Mouse (Mus musculus) spleen, postnatal 14 days (tissue): ENCODE measurements around the gene Lamb3.

Experiments
- DNase-seq, 2 experiments: peaks; one replicate each; pipeline ENCODE4 v3.0.0; 2021 to 2022; ENCODE audit warnings: low spot score in 2 of 2

Lamb3 gene

GRCm38 (mm10) chr1:193381597-193382404, 174.3 kb downstream of the Lamb3 start:
- no peak for DNase-seq

GRCm38 (mm10) chr1:193382435-193382834, 174.9 kb downstream of the Lamb3 start:
- DNase-seq: peak in 1 of 2 experiments; percentile 12

- peak in 1 of 2 experiments; percentile 17 for DNase-seq
Observed at GRCm38 (mm10) chr1:193382841-193383462, 175.5 kb downstream of the Lamb3 start.

DNA sequence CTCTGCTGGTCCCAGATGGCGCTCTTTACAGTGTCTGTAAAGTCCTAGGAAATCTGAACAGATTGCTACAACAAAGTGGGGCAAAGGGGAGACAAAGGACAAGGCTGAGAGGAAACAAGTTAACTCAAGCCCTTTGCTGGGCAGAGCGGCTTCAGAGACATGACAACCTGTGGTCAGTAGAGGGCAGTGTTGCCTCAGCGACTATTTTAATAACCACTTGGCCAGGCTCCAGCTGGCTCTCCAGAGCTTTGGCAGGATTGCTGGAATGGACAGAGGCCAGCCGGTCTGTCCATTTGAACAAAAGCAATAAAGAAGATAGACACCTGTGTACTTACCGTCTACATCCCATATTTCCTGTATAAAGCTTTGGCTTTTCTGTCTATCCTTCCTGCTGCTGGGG, 178.6 kb downstream of the Lamb3 start:
- DNase-seq: peak; percentile 15 to 33

- no peak for DNase-seq
Observed at GRCm38 (mm10) chr1:193387241-193387640, 179.7 kb downstream of the Lamb3 start.

DNA sequence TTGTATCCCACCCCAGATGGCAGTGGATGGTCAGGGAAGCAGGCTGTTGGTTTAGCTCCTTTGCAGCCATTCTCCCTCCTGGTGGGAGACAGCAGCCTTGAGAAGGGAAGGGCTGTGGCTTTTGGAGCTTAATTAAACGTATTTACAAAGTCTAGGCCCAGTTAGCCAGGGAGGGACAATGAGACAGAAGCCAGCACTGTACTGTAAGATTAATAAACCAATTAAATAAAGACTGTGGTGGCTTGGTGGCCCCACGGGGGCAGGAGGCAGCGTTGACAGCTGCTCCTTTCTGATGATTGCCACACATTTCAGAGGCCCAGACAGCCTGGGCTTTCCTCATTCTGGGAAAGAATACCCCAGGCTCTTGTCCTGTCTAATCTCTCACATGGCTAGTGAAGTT, 182.0 kb downstream of the Lamb3 start:
- DNase-seq: no peak

DNA sequence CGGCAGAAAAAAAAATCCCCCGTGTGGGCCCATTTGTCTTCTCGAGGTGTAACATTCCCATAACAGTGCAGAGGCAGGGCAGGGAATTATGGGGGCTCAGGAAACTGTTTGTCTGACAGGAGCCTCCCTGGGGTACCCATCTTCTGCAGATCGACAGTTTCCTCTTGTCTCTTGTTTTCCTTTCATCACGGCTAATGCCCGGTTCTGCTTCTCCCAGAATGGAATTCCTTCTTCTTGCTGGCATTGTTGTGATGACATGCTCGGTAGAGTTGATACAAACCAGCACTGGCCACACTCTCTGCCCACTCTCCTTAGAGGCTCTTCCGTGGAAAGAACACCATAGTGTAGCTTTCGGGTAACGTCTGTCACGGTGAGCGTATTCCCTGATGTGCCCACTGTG, 182.5 kb downstream of the Lamb3 start:
- no peak for DNase-seq

- DNase-seq: no peak
Observed at GRCm38 (mm10) chr1:193392266-193392665, 184.8 kb downstream of the Lamb3 start.
